Mouse (Mus musculus) retina, postnatal 7 days (tissue): ENCODE measurements at regions not wholly inside any gene's neighbourhood (a gene's known extent, or its start where the extent isn't known, plus 50 kb on each side); places are given as distances from the start of the nearest gene placed in this dataset.

Source experiments
- DNase-seq: peaks from one replicate; pipeline ENCODE4 v3.0.0-alpha.2; 2012; ENCODE audit warnings: low read depth, low spot score

GRCm38 (mm10) chr10:44826271-44826670 lies 240.7 kb upstream of the Prep start:
- no peak for DNase-seq

DNA sequence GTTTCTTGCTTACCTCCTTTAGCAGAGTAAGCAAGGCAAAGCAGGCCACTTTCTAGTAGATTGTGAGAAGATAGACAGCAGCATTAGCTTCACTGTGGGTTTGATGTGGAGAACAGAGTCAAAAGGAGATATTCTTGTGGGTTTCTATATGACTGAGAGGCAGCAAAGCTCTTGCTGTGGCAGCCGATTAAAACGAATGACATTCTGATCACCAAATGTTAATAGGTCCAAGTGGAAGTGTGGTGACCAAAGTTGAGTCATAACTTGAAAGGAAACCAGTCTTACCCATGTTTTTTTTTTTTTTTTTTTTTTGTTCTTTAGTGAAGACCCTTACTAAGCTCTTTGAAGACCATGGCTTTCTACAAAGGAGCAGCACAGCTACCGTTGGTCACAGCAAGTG lies 245.3 kb upstream of the Prep start:
- no peak for DNase-seq

GRCm38 (mm10) chr10:44820379-44820778 lies 246.6 kb upstream of the Prep start:
- no peak for DNase-seq

- DNase-seq, result no peak
Observed at GRCm38 (mm10) chr10:44819361-44819760, 247.6 kb upstream of the Prep start.

DNA sequence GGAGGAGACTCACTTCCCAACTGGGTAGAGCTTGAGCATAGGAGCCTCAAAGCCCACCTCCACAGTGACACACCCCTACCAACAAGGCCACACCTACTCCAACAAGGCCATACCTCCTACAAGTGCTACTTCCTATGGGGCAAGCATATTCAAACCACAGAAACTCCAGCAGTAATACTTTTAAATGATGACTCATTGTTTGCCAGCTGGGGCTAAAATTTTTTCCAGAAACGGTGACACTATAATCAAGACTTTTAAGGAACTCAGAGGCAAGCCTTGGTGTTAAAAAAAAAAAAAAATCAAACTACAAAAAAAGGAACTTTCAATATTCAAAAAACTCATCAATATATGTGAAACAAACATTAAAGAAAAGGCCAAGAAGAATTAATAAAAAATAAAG lies 248.4 kb upstream of the Prep start:
- DNase-seq, result no peak

GRCm38 (mm10) chr10:44796205-44796604 lies 267.9 kb upstream of the Prdm1 start:
- DNase-seq, result no peak

- DNase-seq, result no peak
Observed at GRCm38 (mm10) chr10:44785386-44785785, 257.1 kb upstream of the Prdm1 start.

GRCm38 (mm10) chr10:44780381-44780958 lies 252.2 kb upstream of the Prdm1 start:
- DNase-seq, result no peak

DNA sequence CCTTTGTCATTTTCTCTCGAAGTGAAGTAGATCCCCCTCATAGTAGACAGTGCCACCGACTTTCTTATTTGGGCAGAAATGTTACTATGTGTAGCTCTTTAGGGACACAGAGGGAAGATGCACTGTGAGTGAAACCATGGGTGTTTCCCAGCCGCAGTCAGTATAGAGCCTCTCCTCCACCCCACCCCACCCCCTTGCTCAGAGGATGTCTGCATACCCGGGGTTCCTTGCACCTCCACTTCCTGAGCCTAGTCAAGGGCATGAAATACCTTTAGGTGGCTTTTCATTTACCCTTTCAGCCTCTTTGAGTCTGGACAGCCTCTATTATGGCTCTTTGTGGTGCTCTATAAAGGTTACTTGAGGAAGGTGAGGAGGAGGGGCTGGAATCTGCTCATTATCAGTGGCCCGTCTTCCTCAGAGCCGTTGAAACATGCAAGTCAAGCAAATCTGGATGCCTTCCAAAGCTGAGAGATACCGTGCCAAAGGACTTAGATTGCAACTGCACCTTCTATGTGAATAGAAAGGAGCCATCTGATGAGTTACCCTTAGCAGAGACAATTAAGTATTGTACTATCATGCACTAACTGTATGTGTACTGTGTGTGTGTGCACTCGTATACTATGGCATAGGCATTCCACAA lies 251.4 kb upstream of the Prdm1 start:
- DNase-seq, result no peak

- no peak for DNase-seq
Observed at GRCm38 (mm10) chr10:44777214-44777613, 248.9 kb upstream of the Prdm1 start.

DNA sequence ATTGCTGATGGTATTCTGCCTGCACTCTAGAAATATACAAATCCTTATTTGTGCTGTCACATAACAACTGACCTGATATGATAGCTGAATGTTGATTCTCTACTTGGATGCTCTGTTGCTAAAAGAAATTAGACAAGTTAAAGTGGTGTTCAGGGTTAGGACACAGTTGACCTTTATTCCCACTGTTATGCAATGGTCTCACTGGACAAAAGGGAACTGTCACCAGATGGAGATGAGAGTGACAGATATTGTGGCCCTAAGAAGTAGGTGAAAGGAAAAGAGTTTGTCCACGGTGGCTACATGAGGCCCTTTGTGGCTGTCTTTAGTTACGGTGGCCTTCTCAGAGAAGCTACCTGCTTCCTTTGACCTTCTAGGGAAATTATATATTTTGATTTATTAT lies 247.9 kb upstream of the Prdm1 start:
- no peak for DNase-seq

GRCm38 (mm10) chr10:44765527-44765926 lies 237.2 kb upstream of the Prdm1 start:
- DNase-seq, result no peak

DNA sequence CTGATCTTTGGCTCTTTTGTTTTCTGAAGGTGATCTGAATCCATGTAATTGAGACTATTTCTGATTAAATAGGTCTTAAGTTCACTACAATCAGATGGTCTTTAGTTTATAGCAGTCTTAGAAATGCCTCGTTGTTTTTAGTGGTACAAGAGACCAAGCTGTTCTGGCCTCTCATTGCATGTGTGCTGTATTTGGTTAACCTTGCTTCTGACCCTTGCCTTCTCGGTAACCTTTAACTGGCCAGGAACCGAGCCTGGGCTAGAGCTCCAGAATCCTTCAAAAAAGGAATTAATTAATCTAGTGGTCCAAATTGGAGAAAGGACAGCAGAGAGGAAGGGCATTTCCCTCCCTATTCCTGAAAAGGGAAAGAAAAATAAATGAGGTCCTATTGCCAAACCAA lies 234.8 kb upstream of the Prdm1 start:
- no peak for DNase-seq

GRCm38 (mm10) chr10:44762068-44762467 lies 233.8 kb upstream of the Prdm1 start:
- no peak for DNase-seq

GRCm38 (mm10) chr10:44761324-44761723 lies 233.0 kb upstream of the Prdm1 start:
- no peak for DNase-seq

DNA sequence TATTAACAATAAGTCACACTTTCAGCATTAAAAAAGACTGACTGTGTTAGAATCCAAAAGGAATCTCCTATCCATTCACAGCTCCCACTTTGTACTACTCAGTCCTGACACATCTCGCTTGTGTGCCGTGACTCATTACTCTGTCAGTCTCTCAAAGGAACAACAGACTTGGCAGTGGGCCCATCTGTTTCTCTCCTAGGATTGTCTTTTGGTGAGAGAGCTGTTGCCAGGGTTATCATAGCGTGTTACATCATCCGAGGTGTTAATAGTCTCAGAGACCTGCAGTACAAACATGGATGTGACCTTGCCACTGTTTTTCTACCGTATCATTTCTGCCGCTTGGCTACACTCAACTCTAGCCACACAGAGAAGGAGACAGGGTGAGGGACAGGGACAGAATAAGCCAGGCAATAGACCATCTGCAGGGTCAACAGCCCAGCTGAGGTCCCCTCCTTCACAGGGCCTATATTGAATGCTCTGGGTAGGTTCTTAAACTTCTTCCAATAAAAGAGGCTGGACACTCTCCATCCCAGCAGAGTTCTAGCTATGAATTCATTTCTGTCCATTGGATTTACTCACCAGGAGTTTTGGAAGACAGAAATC lies 227.2 kb upstream of the Prdm1 start:
- DNase-seq, result peak; percentile 14

- no peak for DNase-seq
Observed at GRCm38 (mm10) chr10:44754930-44755329, 226.6 kb upstream of the Prdm1 start.

GRCm38 (mm10) chr10:44752719-44753390 lies 224.6 kb upstream of the Prdm1 start:
- DNase-seq, result no peak

DNA sequence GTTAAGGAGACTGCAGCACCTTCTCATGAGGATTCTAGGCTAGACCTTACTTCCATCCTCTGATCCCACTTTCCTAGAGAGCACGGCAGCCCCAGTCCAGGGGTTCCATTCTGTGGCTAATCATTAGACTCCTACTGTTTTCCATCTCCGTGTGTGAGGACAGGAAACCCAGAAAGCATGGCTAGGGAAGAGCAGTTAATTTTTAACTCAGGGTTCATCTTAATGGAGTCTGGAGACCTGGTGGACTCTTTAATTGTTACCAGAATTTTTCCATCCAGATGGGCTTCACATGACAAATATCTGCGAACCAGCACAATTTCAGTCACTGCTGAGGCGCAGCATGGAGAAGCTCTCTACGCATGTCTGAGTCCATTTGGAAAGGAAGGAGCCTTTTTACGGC lies 222.8 kb upstream of the Prdm1 start:
- DNase-seq, result no peak

- no peak for DNase-seq
Observed at GRCm38 (mm10) chr10:44749206-44749605, 220.9 kb upstream of the Prdm1 start.

DNA sequence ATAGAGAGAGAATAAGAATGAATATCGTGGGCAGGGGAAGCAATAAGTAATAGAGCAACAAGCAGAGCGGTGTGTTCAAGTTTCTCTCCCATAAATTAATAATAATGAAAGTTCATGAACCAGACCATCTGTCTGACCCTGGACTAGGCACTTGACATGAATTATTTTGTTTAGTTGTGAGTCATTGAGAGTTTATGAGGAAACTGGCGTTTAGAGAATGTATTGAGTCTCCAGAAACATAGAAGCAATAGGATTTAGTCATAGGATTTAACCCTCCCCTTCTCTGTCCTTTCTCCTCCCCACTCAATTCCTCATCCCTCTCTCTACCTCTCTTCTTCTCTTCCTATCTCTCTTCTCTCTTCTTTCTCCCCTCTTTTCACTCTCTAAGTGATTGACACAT lies 219.1 kb upstream of the Prdm1 start:
- DNase-seq, result no peak

DNA sequence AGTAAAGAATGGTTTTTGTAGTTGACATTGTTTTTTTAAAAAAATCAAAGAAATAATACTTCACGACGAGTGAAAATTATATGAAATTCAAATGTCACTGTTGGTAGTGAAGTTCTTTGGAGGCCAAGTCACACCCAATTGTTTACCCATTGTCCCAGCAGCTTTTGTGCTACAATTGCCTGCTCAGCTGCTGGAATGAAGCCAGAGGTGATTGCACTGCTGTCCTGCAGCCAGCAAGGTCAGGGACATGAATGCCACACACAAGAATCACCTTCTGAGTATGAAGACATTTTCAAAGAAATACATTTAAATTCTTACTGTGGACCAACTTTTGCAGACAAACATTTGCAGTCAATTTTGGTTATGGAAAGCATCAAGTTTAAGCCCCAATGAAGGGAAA lies 215.9 kb upstream of the Prdm1 start:
- no peak for DNase-seq

DNA sequence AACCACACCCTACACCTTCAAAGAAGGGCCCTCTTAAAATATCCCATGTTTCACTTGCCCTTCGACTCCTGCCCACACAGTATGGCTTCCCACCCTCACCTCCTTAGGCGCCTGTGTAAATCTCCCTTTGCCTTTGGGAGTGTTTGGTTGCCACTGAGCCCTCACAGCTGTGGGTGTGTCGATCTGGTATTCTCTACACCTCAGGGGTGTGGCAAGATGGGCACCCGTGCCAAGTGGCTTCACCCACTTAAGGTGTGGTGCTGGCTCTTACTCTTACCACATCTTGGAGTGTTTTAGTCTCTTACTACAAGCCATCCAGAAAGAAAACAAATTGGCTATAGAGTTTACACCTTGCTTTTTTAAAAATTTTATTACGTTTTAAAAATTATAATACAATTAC lies 205.3 kb upstream of the Prdm1 start:
- DNase-seq, result no peak
